Mouse (Mus musculus): ENCODE results near the gene Gm26657. TPM values are rescaled to one million over a fixed set of nuclear protein-coding genes. Genes with fewer than 3 reads are reported as not detected.

The Gm26657 gene
- polyA plus RNA-seq, 1 experiment from 2014 or later: not detected

- H3K27ac ChIP-seq (replicated peaks): no peak overlapping the region
- H3K4me1 ChIP-seq: no peaks in the 10 kb centered on the region
- H3K9me3 ChIP-seq: no peaks in the 10 kb centered on the region
- no peak overlapping the region for H3K9ac ChIP-seq (replicated peaks)
- 97% methylated on average over 7 of the region's 7 CpGs for WGBS
- no peak overlapping the region for H3K4me3 ChIP-seq
- no peaks in the 10 kb centered on the region for H3K27me3 ChIP-seq
- H3K4me2 ChIP-seq (replicated peaks): no peak overlapping the region
- H3K36me3 ChIP-seq: peaks cover 95% of the 10 kb centered on the region
- no peak for ATAC-seq (ENCODE audit: low FRiP score, low read depth)
Observed at GRCm38 (mm10) chr4:56768913-56769312, 29.0 kb downstream of the Gm26657 start.

- H3K9ac ChIP-seq (replicated peaks): no peak overlapping the region
- whole genome bisulfite sequencing: 77% methylated on average over 1 of the region's 1 CpGs
- peaks cover 89% of the 10 kb centered on the region for H3K36me3 ChIP-seq
- no peaks in the 10 kb centered on the region for H3K4me1 ChIP-seq
- no peaks in the 10 kb centered on the region for H3K27me3 ChIP-seq
- H3K27ac ChIP-seq (replicated peaks): no peak overlapping the region
- no peaks in the 10 kb centered on the region for H3K9me3 ChIP-seq
- no peak overlapping the region for H3K4me2 ChIP-seq (replicated peaks)
- no peak for ATAC-seq (ENCODE audit: low FRiP score, low read depth)
- no peak overlapping the region for H3K4me3 ChIP-seq
Observed at GRCm38 (mm10) chr4:56771065-56771464, 31.2 kb downstream of the Gm26657 start.

Other genes starting within 250 kb of the Gm26657 start
- gene Actl7b, start 1.4 kb downstream of the Gm26657 start, polyA plus RNA-seq (2016; fragmentation: Nextera tagmentation; extraction: Ambion mirVana): not detected in 2 replicates
- gene Actl7a, start 3.3 kb downstream of the Gm26657 start, polyA plus RNA-seq (2016; fragmentation: Nextera tagmentation; extraction: Ambion mirVana): not detected in 2 replicates
- 84.8 and 92.8 TPM in 2 replicates for gene Elp1, start 62.3 kb downstream of the Gm26657 start, polyA plus RNA-seq (2016; fragmentation: Nextera tagmentation; extraction: Ambion mirVana)
- 20.6 and 22.8 TPM in 2 replicates for gene Fam206a, start 62.3 kb downstream of the Gm26657 start, polyA plus RNA-seq (2016; fragmentation: Nextera tagmentation; extraction: Ambion mirVana)
- 25.6 and 29.6 TPM in 2 replicates for gene Ctnnal1, start 125.1 kb downstream of the Gm26657 start, polyA plus RNA-seq (2016; fragmentation: Nextera tagmentation; extraction: Ambion mirVana)
- 12.0 and 14.5 TPM in 2 replicates for gene Tmem245, start 207.4 kb downstream of the Gm26657 start, polyA plus RNA-seq (2016; fragmentation: Nextera tagmentation; extraction: Ambion mirVana)

All from midbrain, embryonic 12.5 days (tissue).